Mouse (Mus musculus): Measurements from ENCODE around the gene Fcho1.
A peak's percentile ranks its signal among the peaks of the same experiment; 100 is the strongest.
"Not testable (repeated sequence)": the region's sequence is repeated elsewhere in the genome, so short reads cannot be mapped to it uniquely, and the experiment has no call there.

Gene Fcho1

DNA sequence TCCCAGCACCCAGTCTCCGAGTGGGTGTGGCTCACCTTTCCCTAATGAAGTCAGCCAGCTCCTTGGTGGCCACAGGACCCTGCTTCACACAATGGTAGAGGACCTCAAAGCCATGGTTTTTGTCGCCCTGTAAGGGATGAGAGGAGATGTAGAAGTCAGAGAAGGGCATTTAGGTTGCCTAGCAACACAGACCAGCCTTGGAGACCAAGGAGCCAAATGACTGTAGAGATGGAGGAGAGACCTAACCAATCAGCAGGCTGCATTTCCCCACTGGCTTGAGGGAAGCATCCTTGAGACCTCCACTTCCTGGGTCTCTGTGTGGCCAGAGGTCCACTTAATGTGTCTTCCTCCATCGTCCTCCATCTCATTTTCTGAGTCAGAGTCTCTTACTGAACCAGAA is 7.3 kb downstream of the Fcho1 start:
- no peak for DNase-seq (ENCODE audit: extremely low spot score, low spot score)

DNA sequence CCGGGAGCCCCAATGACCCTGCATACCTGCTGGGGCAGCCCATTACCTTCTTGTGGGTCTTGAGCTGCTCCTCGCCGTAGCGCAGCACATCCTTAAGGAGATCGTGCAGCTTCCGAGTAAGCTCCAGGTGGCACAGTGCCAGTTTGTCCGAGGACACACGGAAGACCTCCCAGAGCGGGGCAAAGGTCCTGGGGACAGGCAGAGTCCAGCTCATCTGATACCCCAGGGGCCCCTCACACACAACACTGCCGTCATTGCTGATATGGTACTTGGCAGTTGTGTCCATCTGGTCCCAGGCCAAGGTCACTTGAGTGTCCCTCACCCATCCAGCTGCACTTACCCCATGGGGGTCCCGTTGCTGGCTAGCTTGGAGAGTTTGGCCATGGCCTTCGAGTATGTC is 8.4 kb downstream of the Fcho1 start:
- DNase-seq (ENCODE audit: extremely low spot score, low spot score) = no peak

DNA sequence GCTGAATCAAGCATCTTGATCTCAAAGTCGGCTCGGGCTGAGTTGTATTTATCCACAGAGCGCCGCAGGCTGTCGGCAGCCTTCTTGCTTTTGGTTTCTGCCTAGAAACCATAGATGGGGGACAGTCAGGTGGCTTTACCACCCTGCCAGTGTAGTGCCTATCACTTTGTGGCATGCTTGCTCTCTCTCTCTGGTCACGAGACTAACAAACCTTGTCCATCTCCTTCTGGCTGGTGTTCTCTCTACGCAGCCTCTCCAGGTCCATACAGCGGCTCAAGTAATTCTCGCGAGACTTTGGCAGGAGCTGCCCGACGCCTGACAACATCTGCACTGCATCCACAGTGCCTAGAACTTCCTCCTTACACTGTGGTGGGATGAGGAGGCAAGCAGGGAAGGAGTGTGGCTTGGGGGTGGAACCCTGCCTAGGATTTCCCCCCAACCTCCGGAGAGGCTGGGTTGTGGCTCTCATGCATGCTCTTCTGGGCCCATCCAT is 8.9 kb downstream of the Fcho1 start:
- DNase-seq (ENCODE audit: extremely low spot score, low spot score) = no peak

DNA sequence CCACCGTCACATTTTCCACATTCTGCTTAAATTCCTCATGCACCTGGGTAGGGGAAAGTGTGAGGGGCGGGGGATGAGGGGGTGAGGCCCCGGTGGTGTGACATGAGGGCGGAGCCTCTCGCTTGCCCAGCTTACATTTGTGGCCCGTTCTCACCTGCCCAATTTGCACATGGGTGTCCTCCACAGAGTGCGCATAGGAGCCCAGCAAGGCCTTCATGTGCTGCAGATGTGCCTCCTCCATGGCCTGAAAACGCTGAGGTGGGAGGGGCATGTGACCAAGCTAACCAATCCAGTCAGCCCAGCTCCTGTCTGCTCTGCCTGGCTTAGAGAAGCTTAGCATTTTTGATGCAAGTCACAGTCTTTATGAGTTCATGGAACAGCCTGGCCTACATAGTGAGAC is 10.0 kb downstream of the Fcho1 start:
- DNase-seq (ENCODE audit: extremely low spot score, low spot score) = no peak

DNA sequence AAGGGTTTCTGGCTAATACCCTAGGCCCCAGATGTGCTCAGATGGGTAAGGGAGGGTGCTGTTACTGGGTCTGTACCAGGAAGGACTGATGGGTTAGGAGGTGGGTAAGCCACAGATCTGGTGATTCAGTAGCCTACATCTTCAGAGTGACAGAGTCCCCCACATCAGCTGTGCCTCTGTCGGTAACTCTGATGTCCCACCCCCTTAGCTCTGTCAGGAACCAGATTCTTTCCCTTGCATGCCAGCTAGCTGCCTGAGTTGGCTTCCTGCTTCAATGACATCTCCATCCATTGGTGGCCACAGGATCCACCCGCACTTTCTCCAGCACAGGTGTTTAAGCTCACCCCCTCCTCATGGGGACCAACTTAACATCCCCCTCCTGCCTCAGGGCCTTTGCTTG is 13.9 kb downstream of the Fcho1 start:
- no peak for DNase-seq (ENCODE audit: extremely low spot score, low spot score)

DNA sequence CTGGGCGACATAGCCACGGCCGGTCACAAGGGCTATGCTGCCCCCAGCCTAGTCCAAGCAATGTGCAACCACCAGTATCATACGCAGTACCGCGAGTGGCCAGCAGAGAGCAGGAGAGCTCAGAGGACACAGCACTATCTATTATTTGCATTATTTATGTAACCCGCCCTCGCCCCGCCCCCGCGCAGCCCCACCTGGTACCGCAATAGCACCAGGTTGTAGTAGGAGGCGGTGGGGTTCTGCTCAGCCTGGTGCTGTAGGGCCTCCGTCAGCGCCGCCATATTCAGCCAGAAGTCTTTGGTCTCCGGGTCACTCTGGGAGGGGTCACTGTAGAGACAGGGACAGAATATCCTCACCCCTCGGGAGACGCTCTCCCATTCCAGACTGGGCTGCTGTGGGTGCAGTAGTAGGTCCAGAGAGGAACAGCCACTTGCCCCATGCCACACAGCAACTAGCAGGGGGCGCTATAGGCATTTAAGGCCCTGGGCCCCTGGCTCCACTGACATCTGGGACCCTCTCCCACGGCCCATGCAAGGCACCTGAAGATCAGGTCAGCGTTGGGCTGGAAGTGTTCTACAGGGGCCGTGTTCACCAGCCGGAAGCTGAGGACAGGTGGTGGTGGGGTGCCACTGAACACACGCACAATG is 15.6 kb downstream of the Fcho1 start:
- peak; percentile 88 for DNase-seq (ENCODE audit: extremely low spot score, low spot score)

DNA sequence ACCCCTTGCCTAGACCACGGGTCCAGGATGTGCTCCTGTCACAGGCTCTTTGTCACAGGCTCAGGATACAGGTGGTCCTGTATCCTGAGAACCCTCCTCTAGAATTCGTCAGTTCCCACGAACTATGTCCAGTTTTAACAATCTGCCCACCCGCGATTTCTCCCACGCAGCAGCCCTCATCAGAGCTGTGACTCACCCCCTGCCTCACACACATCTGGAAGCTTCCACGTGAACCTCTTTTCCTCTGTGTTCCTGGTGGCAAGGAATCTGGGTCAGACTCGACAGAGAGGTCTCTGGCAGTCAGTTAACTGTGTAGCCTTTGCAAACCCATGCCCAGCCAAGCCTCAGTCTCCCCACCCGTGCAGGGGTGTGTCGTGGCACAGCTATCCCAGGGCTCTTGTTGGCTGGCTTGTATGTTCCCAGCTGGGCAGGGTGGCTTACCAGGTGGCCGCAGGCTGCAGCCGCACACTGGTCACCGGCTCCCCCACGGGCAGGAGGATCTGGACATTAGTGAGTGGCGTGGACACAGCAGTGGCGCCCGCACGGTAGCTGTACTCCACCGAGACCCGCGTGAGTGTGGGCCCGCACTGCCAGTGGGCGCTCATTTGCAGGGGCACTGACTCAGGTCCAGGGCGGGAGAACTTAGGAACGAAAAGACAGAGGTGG is 16.2 kb downstream of the Fcho1 start:
- no peak for DNase-seq (ENCODE audit: extremely low spot score, low spot score)

DNA sequence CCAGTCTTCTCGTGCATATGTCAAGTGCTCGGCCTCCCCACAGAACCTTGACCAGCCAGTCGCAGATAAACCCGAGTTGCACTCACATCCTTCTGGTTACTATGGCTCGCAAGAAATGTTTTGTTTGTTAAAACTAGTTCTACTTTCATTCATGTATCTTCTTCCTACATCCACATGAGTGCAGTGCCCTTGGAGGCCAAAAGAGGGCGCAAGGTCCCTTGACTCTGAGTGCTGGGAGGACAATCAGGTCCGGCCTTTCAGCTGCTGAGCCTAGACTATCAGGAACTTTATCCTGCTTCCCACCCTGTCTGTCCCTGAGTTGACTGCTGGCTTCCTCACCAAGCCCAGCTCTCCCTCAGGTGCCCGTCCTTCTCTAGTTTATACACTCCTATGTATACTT is 17.6 kb downstream of the Fcho1 start:
- no peak for DNase-seq (ENCODE audit: extremely low spot score, low spot score)

DNA sequence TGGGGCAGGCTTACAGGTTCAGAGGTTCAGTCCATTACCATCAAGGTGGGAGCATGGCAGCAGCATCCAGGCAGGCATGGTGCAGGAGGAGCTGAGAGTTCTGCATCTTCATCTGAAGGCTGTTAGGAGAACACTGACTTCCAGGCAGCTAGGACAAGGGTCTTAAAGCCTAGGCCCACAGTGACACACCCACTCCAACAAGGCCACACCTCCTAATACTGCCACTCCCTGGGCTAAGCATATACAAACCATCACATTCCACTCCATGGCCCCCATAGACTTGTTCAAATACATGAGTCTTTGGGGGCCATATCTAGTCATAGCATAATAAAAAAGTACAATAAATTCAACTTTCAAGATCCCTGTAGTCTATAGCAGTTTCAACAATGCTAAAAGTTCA is 22.1 kb downstream of the Fcho1 start:
- not testable (repeated sequence) for DNase-seq (ENCODE audit: extremely low spot score, low spot score)

DNA sequence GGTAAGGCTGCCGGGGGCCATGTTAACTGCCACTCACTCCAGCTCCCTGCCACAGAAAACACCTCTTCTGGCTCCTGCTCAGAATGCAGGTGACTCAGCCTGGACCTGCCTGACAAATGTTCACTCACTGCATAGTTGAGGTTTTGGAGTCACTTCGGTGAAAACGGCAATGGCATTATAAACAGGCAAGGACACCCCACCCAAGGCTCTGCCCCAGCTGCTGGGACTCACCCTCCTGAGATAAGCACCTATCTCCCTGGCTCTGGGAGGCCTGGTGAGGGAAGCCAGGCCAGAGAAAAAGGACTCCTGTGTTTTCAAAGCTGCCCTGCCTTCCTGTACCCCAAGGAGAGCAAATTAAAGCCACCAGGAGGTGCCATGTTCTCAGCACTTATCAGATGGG is 22.6 kb downstream of the Fcho1 start:
- no peak for DNase-seq (ENCODE audit: extremely low spot score, low spot score)

DNA sequence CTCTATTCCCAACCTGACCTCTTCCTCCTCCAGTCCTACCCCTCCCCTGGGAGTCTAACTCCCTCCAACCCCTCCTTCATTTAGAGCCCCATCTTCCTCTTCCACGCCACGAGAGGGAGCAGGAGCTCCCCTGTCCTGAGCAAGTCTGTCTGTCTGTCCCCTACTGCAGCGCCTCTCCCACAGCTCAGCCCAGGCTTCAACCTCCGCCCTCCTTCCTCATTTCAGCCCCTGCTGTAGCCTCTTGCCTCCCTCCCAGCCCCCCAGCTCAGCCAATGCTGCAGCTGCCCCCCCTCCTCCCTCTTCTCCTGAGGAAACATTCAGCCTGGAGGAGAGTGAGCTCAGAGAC is 23.5 kb downstream of the Fcho1 start:
- DNase-seq (ENCODE audit: extremely low spot score, low spot score) = no peak

DNA sequence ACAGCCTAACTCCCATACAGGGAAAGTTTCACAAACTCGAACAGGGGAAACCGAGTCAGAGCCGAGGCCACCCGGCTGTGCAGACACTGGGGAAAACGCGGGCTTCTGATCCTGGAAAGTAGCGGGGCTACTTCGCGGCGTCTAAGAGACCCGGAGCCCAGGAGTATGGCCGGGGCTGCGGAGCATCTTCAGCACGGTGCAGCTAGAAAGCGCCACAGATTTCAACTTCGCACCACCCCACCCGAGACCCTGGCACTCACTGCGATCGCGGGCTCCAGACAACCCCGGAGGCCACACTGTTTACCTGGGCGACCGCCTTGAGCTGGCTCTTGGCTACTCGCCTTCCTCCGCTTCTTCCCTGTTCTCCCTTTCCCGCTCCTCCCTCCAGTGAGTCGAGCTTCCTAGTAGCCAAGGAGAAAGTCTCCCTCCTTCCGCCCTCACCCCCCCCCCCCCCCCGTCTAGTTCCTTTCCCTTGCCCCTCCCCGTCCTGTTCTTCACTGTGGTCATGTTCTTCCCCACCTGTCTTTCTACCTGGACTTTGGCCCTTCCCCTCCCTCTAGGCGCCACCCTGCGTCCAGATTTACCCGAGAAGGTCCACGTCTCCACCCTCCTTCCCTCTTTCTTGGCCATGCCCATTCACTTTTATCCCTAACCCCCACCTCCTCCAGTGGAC is 24.0 kb downstream of the Fcho1 start, which contains the start of gene B3gnt3:
Gene B3gnt3, minus strand, starts transcription at position 376 of the 673 bp plus-strand sequence.
- no peak for DNase-seq (ENCODE audit: extremely low spot score, low spot score)

DNA sequence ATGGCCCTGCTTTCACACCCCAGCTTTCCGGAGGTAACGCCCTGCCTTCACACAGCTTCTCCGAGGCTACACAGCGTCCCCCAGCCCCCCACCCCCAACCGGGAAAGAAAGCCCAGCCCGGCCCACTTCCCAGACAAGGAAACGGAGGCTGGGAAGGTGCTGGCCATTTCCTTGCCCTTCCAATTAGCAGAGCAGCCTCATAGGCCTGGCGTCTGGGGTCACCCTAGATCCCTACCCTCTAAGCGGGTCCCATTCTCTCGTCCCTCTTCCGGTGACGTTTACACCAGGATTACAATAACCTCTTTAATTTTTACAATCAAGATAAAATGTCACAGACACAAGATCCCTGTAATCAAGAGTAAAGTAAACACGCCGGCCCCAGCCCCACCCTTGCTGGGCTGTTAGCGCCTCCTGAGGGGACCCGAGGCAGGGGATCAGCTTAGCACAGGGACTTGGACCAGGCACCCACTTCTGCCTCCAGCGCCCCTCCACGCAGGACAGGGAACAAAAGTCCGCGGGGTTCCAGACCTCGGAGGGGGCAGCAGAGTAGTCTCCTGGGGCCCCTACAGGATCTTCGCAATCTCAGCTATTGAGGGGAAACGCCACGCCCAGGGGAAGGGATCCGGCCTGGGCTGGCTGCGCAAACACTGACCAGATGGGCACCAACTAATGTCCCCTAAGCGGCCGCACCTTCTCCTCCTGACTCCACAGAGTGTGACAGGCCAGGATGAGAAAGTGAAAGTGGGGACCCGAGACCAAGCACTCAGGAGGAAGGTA is 24.8 kb downstream of the Fcho1 start:
- no peak for DNase-seq (ENCODE audit: extremely low spot score, low spot score)

DNA sequence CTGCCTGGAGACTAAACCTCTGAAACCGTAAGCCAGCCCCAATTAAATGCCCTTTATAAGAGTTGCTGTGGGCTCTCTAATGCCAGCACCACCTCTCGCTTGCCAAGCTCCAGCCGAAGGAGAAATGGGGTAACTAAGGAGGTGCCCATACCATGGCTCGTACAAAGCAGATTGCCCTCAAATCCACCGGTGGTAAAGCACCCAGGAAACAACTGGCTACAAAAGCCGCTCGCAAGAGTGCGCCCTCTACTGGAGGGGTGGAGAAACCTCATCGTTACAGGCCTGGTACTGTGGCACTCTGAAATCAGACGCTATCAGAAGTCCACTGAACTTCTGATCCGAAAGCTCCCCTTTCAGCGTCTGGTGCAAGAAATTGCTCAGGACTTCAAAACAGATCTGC is 30.1 kb downstream of the Fcho1 start:
- DNase-seq (ENCODE audit: extremely low spot score, low spot score) = not testable (repeated sequence)

DNA sequence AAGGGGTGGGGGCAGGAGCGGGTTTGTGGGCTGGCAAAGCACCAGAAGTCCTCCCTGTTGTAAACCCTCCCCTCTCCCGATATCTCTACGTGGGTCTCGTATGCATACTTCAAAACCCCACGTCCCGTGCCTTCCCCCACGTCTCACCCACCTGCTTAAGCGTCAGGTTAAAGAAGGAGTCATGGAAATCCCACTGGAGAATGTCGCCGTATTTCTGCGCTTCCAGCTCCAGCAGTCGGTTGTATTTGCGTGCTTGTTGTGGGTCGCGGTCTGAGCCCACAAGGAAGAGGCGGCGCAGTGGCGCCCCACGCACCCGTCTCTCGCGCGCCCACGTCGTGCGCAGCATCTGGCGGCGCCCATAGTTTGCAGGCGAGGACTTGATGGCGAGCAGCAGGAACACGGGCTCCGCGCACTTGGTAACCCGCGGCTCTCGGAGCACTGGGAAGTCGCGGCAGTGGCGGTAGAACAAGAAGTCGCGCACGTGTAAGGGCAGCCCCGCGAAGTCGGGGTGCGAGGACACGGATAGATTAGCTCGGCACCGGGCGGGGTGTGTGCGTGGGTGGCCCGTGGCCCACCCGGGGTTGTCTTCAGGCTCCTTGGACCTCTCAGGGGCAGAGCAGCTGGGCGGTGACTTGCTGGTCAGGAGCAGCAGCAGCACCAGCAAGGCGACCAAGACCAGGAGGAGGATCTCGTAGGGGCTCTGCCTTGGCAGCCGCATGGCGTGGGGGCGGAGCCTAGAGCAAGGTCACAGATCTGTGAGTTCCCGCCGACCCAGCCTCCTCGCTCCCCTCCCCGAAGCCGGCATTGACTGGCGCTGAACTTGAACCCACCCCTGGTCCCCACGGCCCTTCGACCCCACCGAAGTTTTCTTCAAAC is 32.1 kb downstream of the Fcho1 start:
- peak; percentile 43 for DNase-seq (ENCODE audit: extremely low spot score, low spot score)

DNA sequence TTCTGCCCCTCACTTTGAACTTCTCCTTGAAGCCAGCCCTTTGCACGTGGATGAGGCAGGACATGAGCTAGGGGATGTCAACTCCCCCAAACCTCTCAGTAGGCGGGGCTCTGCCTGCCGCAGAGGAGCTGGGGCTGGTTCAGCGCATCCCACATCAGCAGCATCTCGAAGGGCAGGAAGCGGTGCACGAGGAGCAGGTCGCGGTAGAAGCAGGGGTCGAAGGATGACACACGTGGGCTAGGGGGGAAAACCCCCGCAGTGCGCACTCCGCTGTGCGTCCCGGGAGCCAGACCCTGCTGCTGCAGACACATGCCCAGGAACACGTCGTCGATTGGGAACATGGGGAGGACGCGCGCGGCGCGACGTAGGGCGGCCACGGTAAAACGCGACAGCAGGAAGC is 33.0 kb downstream of the Fcho1 start:
- DNase-seq (ENCODE audit: extremely low spot score, low spot score) = no peak

DNA sequence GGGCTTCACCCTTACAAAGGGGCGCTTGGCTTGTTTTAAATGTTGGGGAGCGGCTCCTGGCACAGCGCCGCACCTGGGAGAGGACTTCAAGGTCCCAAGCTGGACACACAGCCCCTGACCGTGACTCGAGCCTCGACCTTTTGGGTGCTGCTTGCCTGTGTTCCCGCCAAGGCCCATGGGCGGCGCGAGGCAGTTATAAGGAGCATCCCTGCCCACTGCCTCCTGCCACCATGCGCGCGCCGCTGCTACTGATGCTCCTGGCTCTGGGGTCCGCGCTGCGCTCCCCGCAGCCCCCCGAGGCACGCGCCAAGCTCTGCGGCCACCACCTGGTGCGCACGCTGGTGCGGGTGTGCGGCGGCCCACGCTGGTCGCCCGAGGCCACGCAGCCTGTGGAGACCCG is 36.5 kb downstream of the Fcho1 start, which contains the start of gene Insl3:
Gene Insl3, plus strand, starts transcription at position 187 of the 400 bp plus-strand sequence.
- no peak for DNase-seq (ENCODE audit: extremely low spot score, low spot score)

DNA sequence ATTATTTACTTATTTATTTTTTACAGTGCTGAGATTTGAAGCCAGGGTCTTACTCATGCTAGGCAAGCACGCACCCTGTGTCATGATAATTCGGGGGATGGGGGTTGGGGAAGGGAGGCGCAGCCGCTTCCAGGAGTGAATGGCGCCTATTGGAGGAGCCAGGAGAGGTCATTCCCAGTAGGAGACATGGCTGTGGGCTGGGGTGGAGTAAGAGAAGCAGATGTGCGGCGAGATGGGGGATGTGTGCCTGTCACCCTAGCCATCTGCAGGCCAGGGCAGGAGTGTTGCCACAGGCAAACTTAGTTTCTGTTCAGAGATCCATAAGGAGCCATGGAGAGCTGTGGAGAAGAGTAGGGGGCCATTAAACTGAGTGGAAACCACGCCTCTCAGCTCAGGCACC is 37.9 kb downstream of the Fcho1 start:
- no peak for DNase-seq (ENCODE audit: extremely low spot score, low spot score)

DNA sequence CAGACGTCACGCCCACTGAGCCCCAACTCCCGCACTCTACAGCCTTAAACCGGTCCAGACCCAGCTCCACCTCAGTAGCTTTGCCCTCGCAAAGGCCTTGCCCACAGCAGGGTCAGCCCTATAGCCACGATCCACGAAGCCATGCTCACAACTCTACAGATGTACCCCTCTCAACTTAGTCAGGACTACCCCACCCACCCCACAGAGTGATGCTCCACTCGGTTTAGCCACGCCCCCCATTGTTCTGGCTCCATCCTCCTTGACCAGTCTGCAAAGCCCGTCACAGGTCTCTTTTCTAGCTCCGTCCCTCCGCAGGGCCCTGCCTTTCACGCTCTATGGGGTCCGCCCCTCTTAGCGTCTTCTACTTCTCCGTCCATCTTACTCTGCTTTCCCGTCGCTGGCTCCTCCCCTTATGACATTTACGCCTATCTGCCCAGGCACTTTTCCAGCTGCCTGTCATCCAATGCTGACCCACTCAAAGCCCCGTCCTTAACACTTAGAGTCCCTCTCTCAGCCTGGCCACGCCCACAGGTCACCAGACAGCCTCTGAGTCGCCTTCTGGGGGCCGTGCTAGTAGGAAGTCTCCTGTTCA is 39.3 kb downstream of the Fcho1 start:
- no peak for DNase-seq (ENCODE audit: extremely low spot score, low spot score)

DNA sequence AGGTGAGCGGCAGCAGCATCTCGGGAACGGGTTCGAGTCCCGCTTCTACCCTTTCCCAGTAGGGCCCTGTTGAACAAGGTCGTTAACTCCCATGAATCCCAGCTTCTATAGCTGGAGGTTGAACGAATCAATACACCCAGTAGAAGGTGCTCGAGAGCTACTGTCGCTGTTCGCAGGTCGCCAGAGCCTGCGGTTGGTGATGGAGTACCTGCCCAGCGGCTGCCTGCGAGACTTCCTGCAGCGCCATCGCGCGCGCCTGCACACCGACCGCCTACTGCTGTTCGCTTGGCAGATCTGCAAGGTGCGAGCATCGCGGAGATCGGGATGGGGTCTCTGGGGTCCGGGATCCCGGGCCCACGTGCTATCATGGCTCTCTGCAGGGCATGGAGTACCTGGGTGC is 39.9 kb downstream of the Fcho1 start:
- no peak for DNase-seq (ENCODE audit: extremely low spot score, low spot score)

Data from neural tube, embryonic 10.5 days (tissue).